In the genomic region with DNA sequence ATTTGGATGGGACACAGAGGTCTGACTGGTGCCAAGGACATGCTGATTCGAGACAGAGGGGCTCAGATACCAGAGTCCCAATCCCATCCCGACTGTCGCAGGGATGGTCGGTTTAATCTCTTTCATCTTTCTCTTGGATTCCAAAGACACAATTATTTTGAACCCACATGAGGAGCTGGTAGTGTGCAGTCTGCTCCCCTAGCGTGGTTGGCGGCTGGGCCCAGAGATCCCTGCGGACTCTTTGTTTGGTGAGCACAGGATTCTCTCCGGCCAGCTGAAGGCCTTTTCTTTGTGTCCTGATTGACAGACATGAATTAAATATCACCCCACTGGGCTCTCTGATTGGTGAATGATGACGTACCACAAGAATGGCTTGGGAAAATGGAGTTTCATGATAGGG, we compare ENCODE assay signal across 9 mouse cellular contexts. TPM values are rescaled to one million over a fixed set of nuclear protein-coding genes. Genes with fewer than 3 reads are reported as not detected.
A peak's percentile ranks its signal among the peaks of the same experiment; 100 is the strongest.
DNase-seq lines count a peak whose midpoint lies in the region; ATAC-seq and TF ChIP-seq lines count a peak whose summit lies in the region.
"Had no signal": no experiment of that assay in that cellular context is flagged by ENCODE, and none has a peak within 500 bp of the region (broad histone marks: within the 10 kb centered on the region; RNA-seq: fewer than 3 reads in every experiment).

No protein-coding gene starts in this region.

- H3K4me1 ChIP-seq in embryonic facial prominence, embryonic 10.5 days: peaks cover 32% of the 10 kb centered on the region
- H3K4me1 ChIP-seq in hindbrain, postnatal 0 days (ENCODE audit: insufficient read depth, low read length): peaks cover 13% of the 10 kb centered on the region

- no peaks in the 10 kb centered on the region for H3K36me3 ChIP-seq in embryonic facial prominence, embryonic 10.5 days (replicated peaks)
- no peaks in the 10 kb centered on the region for H3K36me3 ChIP-seq in hindbrain, postnatal 0 days (ENCODE audit: insufficient read depth, low read length)

- H3K27me3 ChIP-seq in embryonic facial prominence, embryonic 10.5 days (replicated peaks; ENCODE audit: low read depth, poor library complexity, severe bottlenecking): no peaks in the 10 kb centered on the region
- H3K27me3 ChIP-seq in hindbrain, postnatal 0 days (ENCODE audit: insufficient read depth, low read length): no peaks in the 10 kb centered on the region

- ATAC-seq in hindbrain, postnatal 0 days: peak; percentile 94

- H3K4me2 ChIP-seq in hindbrain, postnatal 0 days (ENCODE audit: low read depth, low read length): peak overlapping the region; percentile 19; the same call in 1 of the 2 replicates

- no peak for TF ChIP-seq CTCF in hindbrain, postnatal 0 days (IDR thresholded peaks at IDR 0.05; ENCODE audit: low read depth)

- WGBS in embryonic facial prominence, embryonic 10.5 days: 45% methylated on average over 9 of the region's 9 CpGs
- 13% methylated on average over 9 of the region's 9 CpGs for WGBS in hindbrain, postnatal 0 days

- H3K9ac ChIP-seq in hindbrain, postnatal 0 days (replicated peaks; ENCODE audit: low read length): 0 out of 2 replicates have a peak overlapping the region, but pooled peaks have one; percentile 22

- no peaks in the 10 kb centered on the region for H3K9me3 ChIP-seq in embryonic facial prominence, embryonic 10.5 days
- no peaks in the 10 kb centered on the region for H3K9me3 ChIP-seq in hindbrain, postnatal 0 days (ENCODE audit: low read length)

- no peak overlapping the region for H3K4me3 ChIP-seq in embryonic facial prominence, embryonic 10.5 days
- no peak overlapping the region for H3K4me3 ChIP-seq in hindbrain, postnatal 0 days (ENCODE audit: low read length)

- peak overlapping the region; percentile 83 for H3K27ac ChIP-seq in embryonic facial prominence, embryonic 10.5 days (replicated peaks)
- H3K27ac ChIP-seq in hindbrain, postnatal 0 days: peak overlapping the region; percentile 88

- peak; percentile 39 for DNase-seq in left cerebral cortex, adult 11 months (ENCODE audit: low spot score)
- no peak for DNase-seq in left cerebral cortex, adult 8-10 months (ENCODE audit: low spot score in 2 of 2)
- DNase-seq in embryonic facial prominence, embryonic 10.5 days (ENCODE audit: low spot score): peak; percentile 57
- DNase-seq in hindbrain, postnatal 0 days (ENCODE audit: low spot score): peak; percentile 87
- DNase-seq in retina, embryonic 14.5 days (ENCODE audit: low spot score): peak; percentile 89
- no peak for DNase-seq in kidney, postnatal 14 days
- DNase-seq in left cerebral cortex, adult 18-20 months (ENCODE audit: low spot score in 2 of 2): no peak
- DNase-seq in lung, postnatal 25 days (ENCODE audit: low spot score): no peak
- DNase-seq: heart, postnatal 36 days had no signal

RNA-seq across cellular contexts. Expression of a gene that starts 41.5 kb away (rescaled TPM):
- total RNA-seq in left cerebral cortex, adult 8-10 months (2022): 100 to 1,000 TPM; 218 to 248 (median 233) TPM
- polyA plus RNA-seq in embryonic facial prominence, embryonic 10.5 days (2016; fragmentation: Nextera tagmentation; extraction: Ambion mirVana): 15.7 and 23.1 TPM in 2 replicates
- 65.8 and 76.4 TPM in 2 replicates for total RNA-seq in hindbrain, postnatal 0 days (2014; rRNA removed)
- 26.6 and 27.7 TPM in 2 replicates for polyA plus RNA-seq in hindbrain, postnatal 0 days (2015; fragmentation: Nextera tagmentation; extraction: Ambion mirVana)
- total RNA-seq in left cerebral cortex, adult 18-20 months (2021): 100 to 1,000 TPM; 263 to 268 TPM

Comparison
In these comparisons a context has a peak if more than half of its experiments do, and no peak if none do; other contexts are left out.
1. DNase-seq: peak in left cerebral cortex, adult 11 months (single experiment), embryonic facial prominence, embryonic 10.5 days (single experiment), hindbrain, postnatal 0 days (single experiment) and retina, embryonic 14.5 days (single experiment); none in left cerebral cortex, adult 8-10 months (0 of 2), kidney, postnatal 14 days (single experiment), left cerebral cortex, adult 18-20 months (0 of 2) and lung, postnatal 25 days (single experiment).